Mouse (Mus musculus) neural tube, embryonic 11.5 days (tissue): ENCODE data around the gene Tmeff1. TPM values are rescaled to one million over a fixed set of nuclear protein-coding genes. Genes with fewer than 3 reads are reported as not detected.

Source experiments
- ATAC-seq: fragments of 200-750 bp; cut with Nextera tagmentation; 2 replicates; pipeline ENCODE4 v1.8.0; 2017; ENCODE audit warnings: moderate number of reproducible peaks, mild to moderate bottlenecking, moderate TSS enrichment, moderate library complexity; ENCODE audit not compliant: insufficient read depth, low FRiP score, low TSS enrichment
- DNase-seq: peaks from one replicate; pipeline ENCODE4 v3.0.0-alpha.2; 2015; ENCODE audit warnings: low spot score
- H3K27ac ChIP-seq: fragments of 300-500 bp; sonication (generic); 2 replicates; pipeline ENCODE4 v1.5.1; 2014; ENCODE audit warnings: low read depth, mild to moderate bottlenecking, low read length
- H3K27me3 ChIP-seq: fragments of 300-500 bp; sonication (generic); 2 replicates; pipeline ENCODE4 v1.6.1; 2014; ENCODE audit warnings: mild to moderate bottlenecking, low read length, mixed read lengths; ENCODE audit not compliant: control insufficient read depth, insufficient read depth
- H3K36me3 ChIP-seq: fragments of 300-500 bp; sonication (generic); 2 replicates; pipeline ENCODE4 v1.6.1; 2014; ENCODE audit warnings: mild to moderate bottlenecking, low read length, moderate library complexity, mixed read lengths; ENCODE audit not compliant: control insufficient read depth, insufficient read depth
- H3K4me1 ChIP-seq: fragments of 300-500 bp; sonication (generic); 2 replicates; pipeline ENCODE4 v1.6.1; 2014; ENCODE audit warnings: low read length, mixed read lengths; ENCODE audit not compliant: control insufficient read depth, insufficient read depth
- H3K4me2 ChIP-seq: fragments of 300-500 bp; sonication (generic); 2 replicates; pipeline ENCODE4 v1.6.1; 2014; ENCODE audit warnings: low read depth, mild to moderate bottlenecking, moderate library complexity
- H3K4me3 ChIP-seq: fragments of 300-500 bp; sonication (generic); 2 replicates; pipeline ENCODE4 v1.5.1; 2014; ENCODE audit warnings: low read depth, low read length
- H3K9ac ChIP-seq: fragments of 300-500 bp; sonication (generic); 2 replicates; pipeline ENCODE4 v1.6.1; 2014; ENCODE audit warnings: mild to moderate bottlenecking, low read length
- H3K9me3 ChIP-seq: fragments of 300-500 bp; sonication (generic); 2 replicates; pipeline ENCODE4 v1.6.1; 2016; ENCODE audit warnings: low read length; ENCODE audit not compliant: control insufficient read depth
- WGBS: fragments of 180-500 bp; shearing (Covaris S2); extraction: QIAGEN DNeasy Blood & Tissue Kit; methylation state at CpG from one replicate; pipeline ENCODE4 v1.1.7; 2014; 5-methylcytosine and 5-hydroxymethylcytosine counted together
- polyA plus RNA-seq: library from polyadenylated mRNA; unstranded; fragments of >200 nt; fragmentation: Nextera tagmentation; extraction: Ambion mirVana; gene quantifications from 2 replicates; pipeline ENCODE4 v1.2.1, GENCODE M21; 2014

Gene Tmeff1
- polyA plus RNA-seq, 1 experiment from 2014 or later, result 261 TPM

DNA sequence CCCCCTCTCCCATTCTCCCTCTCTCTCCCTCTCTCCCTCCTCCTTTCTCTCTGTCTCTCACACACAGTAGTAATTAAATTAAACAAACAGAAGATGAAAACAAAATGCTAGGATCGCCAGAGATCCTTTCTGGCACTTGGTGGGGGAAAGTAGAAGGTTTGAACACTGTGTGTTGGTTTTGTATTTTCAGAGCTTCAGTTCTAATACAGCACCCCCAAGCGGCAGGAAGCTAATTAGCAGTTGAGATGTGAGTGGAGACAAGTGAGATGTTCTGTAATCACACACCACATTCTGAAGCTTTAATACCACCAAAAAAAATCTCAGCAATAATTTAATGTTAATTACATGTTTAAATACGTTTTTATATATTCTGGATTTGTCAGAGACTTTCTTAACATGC lies 29.2 kb upstream of the Tmeff1 start:
- Histone ChIP-seq H3K4me3 (no peak overlapping the region), H3K9ac (no peak overlapping the region), H3K9me3 (no peaks in the 10 kb centered on the region), H3K27ac (no peak overlapping the region), H3K27me3 (no peaks in the 10 kb centered on the region), H3K36me3 (peaks cover 5% of the 10 kb centered on the region), H3K4me2 (no peak overlapping the region), H3K4me1 (no peaks in the 10 kb centered on the region)
- no peak for ATAC-seq
- 36% methylated on average over 3 of the region's 3 CpGs for WGBS
- DNase-seq, result peak; percentile 49

DNA sequence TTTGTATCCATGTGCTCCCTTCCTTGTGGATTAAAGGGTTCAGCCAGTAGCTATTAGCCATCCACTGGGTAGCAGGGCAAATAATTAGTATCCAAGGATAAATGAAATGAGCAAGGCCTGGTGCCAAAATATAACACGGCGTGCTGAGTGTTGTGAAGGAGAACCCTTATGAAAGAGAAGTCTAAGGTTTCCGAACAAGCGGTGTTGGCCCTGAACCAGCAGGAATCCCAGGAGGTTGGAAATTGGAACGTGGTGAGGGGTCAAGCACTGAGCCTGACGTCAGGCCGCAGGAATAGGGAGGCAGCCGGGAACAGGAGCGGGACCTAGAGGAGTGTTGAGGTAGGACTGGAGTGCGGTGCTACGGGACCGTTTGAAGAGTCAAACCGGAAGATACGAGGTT lies 25.3 kb upstream of the Tmeff1 start:
- Histone ChIP-seq H3K4me3 (no peak overlapping the region), H3K27me3 (no peaks in the 10 kb centered on the region), H3K4me1 (no peaks in the 10 kb centered on the region), H3K9me3 (no peaks in the 10 kb centered on the region), H3K9ac (no peak overlapping the region), H3K27ac (no peak overlapping the region), H3K36me3 (peaks cover 7% of the 10 kb centered on the region), H3K4me2 (no peak overlapping the region)
- DNase-seq (no peak), ATAC-seq (no peak)
- WGBS, result 93% methylated on average over 14 of the region's 14 CpGs

DNA sequence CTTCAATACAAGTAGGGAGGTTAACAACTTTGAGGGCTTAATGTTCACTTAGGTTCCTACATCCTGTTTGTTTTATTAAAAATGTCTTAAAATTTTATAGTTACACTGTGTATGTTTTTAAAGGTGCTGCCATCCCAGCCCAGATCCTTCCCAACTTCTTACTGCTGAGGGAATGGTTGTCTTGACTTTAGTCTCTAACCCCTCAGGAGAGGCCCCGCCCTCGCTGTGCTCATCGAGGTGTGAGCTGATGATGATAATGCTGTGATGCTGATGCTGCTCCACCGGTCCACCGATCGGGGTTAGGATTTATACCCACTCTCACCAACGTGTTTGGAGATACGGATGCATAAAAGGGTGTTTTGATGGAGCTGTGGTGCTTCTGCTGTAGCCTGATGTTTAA lies 23.1 kb upstream of the Tmeff1 start:
- H3K36me3 ChIP-seq, result peaks cover 7% of the 10 kb centered on the region
- ATAC-seq (no peak), DNase-seq (no peak)
- no peak overlapping the region for H3K4me3 ChIP-seq
- no peak overlapping the region for H3K27ac ChIP-seq
- H3K4me2 ChIP-seq, result no peak overlapping the region
- H3K4me1 ChIP-seq, result no peaks in the 10 kb centered on the region
- WGBS, result 88% methylated on average over 8 of the region's 8 CpGs
- H3K9ac ChIP-seq, result no peak overlapping the region
- H3K27me3 ChIP-seq, result no peaks in the 10 kb centered on the region
- H3K9me3 ChIP-seq, result no peaks in the 10 kb centered on the region

DNA sequence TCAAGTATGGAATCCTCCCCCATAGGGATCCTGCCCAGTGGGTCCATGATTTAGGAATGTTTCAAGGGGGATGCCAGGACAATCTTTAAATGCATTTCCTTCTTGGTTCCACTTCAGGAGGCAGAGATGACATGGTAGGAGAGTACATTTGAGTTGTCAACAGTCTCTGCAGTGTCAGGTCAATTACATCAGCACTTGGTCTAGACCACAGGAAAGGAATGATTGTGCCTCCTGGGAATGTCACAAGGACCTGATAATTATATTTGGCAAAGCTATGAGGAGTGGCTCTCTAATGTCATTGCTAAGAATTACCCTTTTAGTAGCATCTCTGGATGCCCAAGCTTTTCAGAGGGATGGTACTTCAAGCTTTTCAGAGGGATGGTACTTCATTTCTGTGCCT lies 20.0 kb upstream of the Tmeff1 start:
- H3K9me3 ChIP-seq, result no peaks in the 10 kb centered on the region
- H3K4me1 ChIP-seq, result no peaks in the 10 kb centered on the region
- no peaks in the 10 kb centered on the region for H3K27me3 ChIP-seq
- no peak overlapping the region for H3K4me2 ChIP-seq
- no peak overlapping the region for H3K27ac ChIP-seq
- DNase-seq (no peak), ATAC-seq (no peak)
- peaks cover 4% of the 10 kb centered on the region for H3K36me3 ChIP-seq
- no peak overlapping the region for H3K9ac ChIP-seq
- H3K4me3 ChIP-seq, result no peak overlapping the region

DNA sequence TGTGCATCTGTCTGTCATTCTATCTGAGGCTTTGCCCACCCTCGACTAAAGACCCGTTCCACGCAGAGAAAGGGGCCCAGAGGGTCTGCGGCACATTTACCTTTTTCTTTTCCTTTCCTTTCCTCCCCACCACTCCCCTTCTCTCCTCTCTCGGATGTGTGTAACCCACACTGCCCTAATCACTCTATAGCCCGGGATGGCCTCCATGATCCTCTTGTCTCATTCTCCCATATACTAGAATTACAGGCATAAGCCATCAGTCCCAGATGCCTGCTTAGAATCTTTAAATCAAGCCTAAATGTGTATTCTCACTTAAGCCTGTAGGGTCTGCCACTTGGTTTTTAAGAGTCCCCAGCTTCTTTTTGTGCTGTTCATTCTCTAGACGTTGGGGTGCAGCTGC lies 8.6 kb upstream of the Tmeff1 start:
- H3K4me3 ChIP-seq, result no peak overlapping the region
- H3K4me2 ChIP-seq, result no peak overlapping the region
- ATAC-seq (no peak), DNase-seq (no peak)
- H3K36me3 ChIP-seq, result no peaks in the 10 kb centered on the region
- no peaks in the 10 kb centered on the region for H3K4me1 ChIP-seq
- whole genome bisulfite sequencing, result 93% methylated on average over 7 of the region's 7 CpGs
- no peaks in the 10 kb centered on the region for H3K9me3 ChIP-seq
- no peak overlapping the region for H3K27ac ChIP-seq
- H3K9ac ChIP-seq, result no peak overlapping the region
- no peaks in the 10 kb centered on the region for H3K27me3 ChIP-seq

DNA sequence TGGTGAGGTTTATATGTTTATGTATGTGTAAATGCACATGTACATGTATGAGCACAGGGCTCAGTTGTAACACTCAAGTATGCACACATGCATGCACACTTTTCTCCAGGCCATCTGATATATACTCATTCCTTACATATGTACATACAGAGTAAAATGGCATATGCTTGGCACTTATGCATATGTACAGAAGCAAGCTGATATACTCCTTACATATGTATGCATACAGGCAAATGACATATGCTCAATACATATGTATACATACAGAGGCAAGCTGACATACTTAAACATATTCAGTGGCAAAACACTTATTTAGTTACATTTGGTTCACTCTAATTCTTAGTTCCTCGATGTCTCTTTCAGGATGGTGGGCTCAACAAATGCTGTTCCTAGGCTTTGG lies 7.1 kb upstream of the Tmeff1 start:
- DNase-seq, result no peak
- Histone ChIP-seq H3K36me3 (no peaks in the 10 kb centered on the region), H3K9me3 (no peaks in the 10 kb centered on the region), H3K4me3 (no peak overlapping the region), H3K27me3 (no peaks in the 10 kb centered on the region), H3K9ac (no peak overlapping the region), H3K27ac (no peak overlapping the region), H3K4me2 (no peak overlapping the region), H3K4me1 (no peaks in the 10 kb centered on the region)
- ATAC-seq, result no peak
- WGBS, result 94% methylated on average over 1 of the region's 1 CpGs

DNA sequence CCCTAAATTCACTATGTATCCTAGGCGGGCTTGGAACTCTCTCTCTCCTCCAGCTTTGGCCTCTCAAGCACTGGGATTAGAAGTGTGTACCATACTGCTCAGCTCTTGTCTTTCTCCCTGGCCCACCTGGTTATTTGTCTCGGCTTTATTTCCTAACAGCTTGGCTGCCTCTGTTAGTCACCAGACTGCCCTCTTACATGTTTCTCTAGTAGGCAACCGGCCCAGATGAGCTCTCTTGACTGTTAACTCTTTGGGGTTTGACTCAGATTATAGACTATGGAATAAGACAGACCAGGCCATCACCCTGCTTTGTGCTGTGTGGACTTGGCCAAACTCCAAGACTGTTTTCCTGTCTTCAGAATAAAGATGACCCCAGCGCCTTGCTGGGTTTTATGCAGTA lies 6.6 kb upstream of the Tmeff1 start:
- no peak overlapping the region for H3K9ac ChIP-seq
- no peak for ATAC-seq
- no peak for DNase-seq

DNA sequence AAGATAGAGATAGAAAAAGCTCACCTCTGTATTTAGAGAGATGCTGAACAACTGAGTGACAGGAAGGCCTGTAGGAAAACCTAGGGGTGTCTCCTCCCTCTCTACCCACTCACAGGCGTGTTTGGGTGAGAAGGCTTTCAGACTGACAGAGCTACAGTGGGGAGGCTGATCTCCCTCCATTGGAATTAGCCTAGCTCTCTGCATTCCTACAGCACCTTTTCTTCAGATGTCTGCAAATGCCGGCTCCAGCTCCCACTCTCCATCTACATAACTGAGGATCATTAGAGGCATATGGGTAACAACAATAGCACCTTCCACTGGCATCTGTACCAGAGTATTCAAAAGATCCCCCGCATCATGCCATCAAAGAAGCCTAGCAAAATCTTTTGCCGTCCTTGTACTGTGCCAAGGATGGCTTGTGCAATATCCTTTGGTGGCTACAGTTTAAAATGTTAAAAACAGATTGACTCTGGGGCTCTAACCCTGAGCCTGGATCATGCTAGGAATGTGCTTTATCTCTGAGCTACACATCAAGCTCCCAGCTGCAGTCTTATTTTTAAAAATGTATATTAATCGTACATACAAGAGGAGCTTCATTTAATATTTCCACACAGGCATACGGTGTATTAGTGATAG lies 5.4 kb upstream of the Tmeff1 start:
- Histone ChIP-seq H3K9me3 (no peaks in the 10 kb centered on the region), H3K9ac (no peak overlapping the region), H3K27ac (no peak overlapping the region), H3K4me2 (no peak overlapping the region), H3K4me3 (no peak overlapping the region), H3K27me3 (no peaks in the 10 kb centered on the region), H3K36me3 (no peaks in the 10 kb centered on the region), H3K4me1 (no peaks in the 10 kb centered on the region)
- ATAC-seq (no peak), DNase-seq (no peak)
- 57% methylated on average over 6 of the region's 6 CpGs for WGBS

More for the DNA sequence above, 6.6 kb upstream of the Tmeff1 start:
- Histone ChIP-seq H3K27ac (no peak overlapping the region), H3K4me3 (no peak overlapping the region), H3K27me3 (no peaks in the 10 kb centered on the region), H3K4me2 (no peak overlapping the region), H3K4me1 (no peaks in the 10 kb centered on the region), H3K36me3 (no peaks in the 10 kb centered on the region), H3K9me3 (no peaks in the 10 kb centered on the region)
- WGBS, result 65% methylated on average over 4 of the region's 4 CpGs

DNA sequence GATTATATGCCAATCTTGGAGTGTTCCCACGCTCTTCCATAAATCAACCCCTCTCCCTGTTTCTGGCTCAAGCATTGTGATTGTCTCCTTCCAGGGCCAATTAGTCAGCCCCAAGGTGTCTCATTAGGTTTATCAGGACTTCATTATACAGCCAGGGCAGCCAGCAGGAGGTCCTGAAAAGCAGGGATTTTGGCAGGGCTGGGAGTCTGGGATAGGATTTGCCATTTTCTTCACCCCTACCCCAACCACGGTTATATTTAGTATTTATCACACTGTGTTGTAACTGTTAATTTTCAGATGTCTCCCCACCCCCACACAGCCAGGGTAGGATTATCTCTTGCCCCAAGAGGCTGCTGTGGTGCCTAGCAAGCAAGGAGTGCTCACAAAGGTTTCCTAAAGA lies 3.8 kb upstream of the Tmeff1 start:
- no peaks in the 10 kb centered on the region for H3K4me1 ChIP-seq
- ATAC-seq (no peak), DNase-seq (no peak)
- H3K27me3 ChIP-seq, result no peaks in the 10 kb centered on the region
- H3K9ac ChIP-seq, result no peak overlapping the region
- H3K27ac ChIP-seq, result no peak overlapping the region
- H3K4me2 ChIP-seq, result no peak overlapping the region
- H3K9me3 ChIP-seq, result no peaks in the 10 kb centered on the region
- WGBS, result 19% methylated on average over 2 of the region's 2 CpGs
- no peak overlapping the region for H3K4me3 ChIP-seq
- H3K36me3 ChIP-seq, result no peaks in the 10 kb centered on the region
